Mouse (Mus musculus): ENCODE results near the gene Ahcy.
"Not testable (repeated sequence)": the region's sequence is repeated elsewhere in the genome, so short reads cannot be mapped to it uniquely, and the experiment has no call there.

Gene Ahcy

GRCm38 (mm10) chr2:155073978-155074765 is at the start of gene Ahcy:
TSS of gene Ahcy (minus strand) at chr2:155074497.
- peak; percentile 76 for DNase-seq (ENCODE audit: low spot score)

GRCm38 (mm10) chr2:155115216-155115830 is 41.0 kb upstream of the Ahcy start:
- DNase-seq (ENCODE audit: low spot score): no peak

DNA sequence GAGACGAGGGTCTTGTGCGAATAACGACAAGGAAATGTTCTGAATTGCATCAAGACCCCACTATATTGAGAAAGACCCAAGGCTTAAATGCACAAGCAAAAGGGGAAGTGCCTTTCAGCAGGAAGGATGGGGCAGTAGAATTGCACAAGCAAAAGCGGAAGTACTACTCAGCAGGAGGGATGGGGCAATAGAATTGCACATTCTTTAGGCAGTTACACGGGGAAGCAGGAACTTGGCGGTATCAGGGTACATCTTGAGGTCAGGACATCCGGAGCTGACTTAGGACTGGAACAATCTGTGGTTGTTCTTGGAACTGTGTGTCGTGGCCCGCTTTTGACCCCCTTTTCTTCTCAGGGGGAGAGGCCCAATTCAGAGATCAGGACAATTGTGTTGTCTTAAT is 33.0 kb upstream of the Ahcy start:
- DNase-seq (ENCODE audit: low spot score): not testable (repeated sequence)

DNA sequence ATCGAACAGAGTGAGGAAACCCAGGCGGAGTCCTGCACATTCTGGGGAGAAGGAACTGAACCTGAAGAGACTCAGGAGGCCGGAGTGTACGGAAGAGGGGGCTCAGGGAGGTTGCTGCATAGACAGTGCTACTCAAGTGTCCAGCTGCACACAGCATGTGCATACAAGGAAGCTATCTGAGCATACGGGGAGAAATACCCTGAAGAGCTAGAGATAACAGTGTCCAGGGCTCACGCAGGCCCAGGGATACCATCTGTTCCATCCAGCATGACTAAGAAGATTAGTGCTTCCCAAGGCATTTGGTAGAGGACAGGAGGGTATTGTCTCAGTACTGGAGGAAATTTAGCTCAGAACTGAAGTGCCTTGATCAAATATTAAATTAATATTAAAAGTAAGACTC is 29.3 kb upstream of the Ahcy start:
- no peak for DNase-seq (ENCODE audit: low spot score)

- no peak for DNase-seq (ENCODE audit: low spot score)
Observed at GRCm38 (mm10) chr2:155101761-155102181, 27.5 kb upstream of the Ahcy start.

- DNase-seq (ENCODE audit: low spot score): no peak
Observed at GRCm38 (mm10) chr2:155100796-155101259, 26.5 kb upstream of the Ahcy start.

- no peak for DNase-seq (ENCODE audit: low spot score)
Observed at GRCm38 (mm10) chr2:155099994-155100795, 25.9 kb upstream of the Ahcy start.

- no peak for DNase-seq (ENCODE audit: low spot score)
Observed at GRCm38 (mm10) chr2:155099421-155099820, 25.1 kb upstream of the Ahcy start.

GRCm38 (mm10) chr2:155098720-155099380 is 24.6 kb upstream of the Ahcy start:
- no peak for DNase-seq (ENCODE audit: low spot score)

GRCm38 (mm10) chr2:155093418-155093817 is 19.1 kb upstream of the Ahcy start:
- DNase-seq (ENCODE audit: low spot score): no peak

DNA sequence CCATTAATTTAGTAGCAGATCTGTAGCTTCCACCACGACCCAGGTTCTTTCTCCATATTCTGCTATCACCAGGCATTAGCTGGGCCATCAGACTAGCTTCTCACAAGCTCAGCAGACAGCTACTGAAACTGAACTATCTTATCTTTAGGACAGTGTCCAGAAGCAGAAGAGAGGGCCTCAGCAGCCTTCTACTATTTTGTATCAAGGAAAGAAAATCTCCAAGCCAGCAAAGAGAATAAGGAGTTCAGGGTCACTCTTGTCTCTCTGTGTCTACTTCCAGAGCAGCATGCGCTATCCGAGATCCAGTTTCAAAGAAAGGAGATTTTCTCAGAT is 17.4 kb upstream of the Ahcy start:
- no peak for DNase-seq (ENCODE audit: low spot score)

GRCm38 (mm10) chr2:155090909-155091742 is 16.8 kb upstream of the Ahcy start:
- DNase-seq (ENCODE audit: low spot score): no peak

DNA sequence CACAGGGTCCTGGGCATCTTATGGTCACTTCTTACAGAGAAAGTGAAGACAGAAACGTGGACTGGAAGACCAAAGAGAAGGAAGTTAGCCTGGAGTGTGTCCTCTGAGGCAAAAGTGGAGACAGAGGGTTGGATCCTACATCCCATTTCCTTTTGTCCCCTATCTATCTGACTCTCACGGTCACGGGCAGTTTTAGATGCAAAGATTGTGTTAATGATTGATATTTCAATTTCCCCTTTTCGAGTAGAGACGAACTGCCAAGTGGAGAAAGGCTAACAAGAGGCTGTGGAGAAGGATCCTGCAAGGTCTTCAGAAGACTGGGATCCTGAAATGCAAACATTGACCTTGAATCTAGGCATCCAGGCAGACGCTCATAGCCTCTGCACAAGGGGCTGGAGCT is 14.0 kb upstream of the Ahcy start:
- no peak for DNase-seq (ENCODE audit: low spot score)

DNA sequence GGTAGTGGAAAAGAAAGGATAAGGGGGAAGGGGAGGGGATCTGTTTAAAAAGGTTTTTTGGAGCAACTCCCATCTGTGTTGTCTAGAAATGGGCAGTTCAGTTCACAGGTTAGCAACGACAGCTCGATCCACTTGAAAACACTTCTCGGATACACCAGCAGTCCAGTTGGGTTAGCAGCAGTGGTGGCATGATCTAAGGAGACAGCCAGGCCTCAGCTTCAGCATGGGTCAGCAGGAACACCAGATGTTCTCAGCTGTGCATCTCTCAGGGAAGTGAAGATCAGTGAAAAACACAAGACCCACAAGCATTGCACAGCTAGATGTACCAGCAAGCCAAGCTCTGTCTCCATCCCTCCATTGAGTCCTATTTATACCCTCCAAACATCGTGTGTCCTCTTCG is 12.0 kb upstream of the Ahcy start:
- DNase-seq (ENCODE audit: low spot score): no peak

DNA sequence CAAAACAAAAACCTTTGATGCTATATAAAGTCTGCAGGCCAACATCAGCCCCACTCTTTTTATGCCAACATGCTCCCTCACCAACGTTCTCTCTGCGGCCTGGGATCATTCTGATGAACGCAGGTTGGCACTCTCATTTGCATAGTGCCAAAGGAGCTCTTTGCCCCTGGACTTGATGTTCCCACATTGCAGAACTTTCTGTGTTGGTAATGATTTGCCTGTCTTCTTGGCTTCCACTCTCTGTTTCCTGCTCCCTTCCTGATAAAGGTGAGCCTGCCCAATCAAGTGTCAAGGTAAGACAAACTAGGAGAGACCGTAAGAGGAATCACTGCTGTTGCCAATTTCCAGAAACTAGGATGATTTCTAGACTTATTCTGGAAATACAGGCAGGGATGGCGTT is 10.2 kb upstream of the Ahcy start:
- DNase-seq (ENCODE audit: low spot score): no peak

DNA sequence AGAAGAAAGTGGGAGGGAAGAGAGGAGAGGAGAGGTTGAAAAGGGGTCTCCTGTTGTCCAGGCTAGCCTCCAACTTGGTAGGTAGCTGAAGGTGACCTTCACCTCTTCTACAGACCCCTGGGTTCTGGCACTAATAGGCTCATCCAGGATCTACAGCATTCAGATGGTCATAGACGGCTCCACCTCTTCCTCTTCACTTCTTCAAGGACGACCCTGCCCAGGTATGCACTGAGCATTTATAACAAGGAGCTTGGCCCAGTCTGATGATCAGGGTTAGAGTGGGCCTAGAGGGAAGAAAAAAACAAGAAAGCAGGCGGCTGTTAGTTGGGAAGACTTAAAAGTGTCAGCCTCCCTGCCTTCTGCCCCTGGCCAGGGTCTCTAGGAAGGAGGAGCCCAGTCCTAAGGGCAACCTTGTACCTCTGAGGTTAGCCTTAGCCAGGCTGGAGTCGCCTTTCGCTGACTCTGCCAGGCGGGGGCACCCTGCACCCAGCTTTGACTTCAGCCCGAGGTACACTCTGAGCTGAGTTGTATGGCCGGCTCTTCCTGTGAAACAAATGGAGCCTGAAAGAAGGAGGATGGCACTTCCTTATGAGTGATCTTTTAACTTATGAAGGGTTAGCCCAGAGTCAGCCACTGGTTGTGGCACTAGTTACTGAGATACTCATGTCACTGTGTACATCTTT is 8.0 kb upstream of the Ahcy start:
- peak; percentile 50 for DNase-seq (ENCODE audit: low spot score)

DNA sequence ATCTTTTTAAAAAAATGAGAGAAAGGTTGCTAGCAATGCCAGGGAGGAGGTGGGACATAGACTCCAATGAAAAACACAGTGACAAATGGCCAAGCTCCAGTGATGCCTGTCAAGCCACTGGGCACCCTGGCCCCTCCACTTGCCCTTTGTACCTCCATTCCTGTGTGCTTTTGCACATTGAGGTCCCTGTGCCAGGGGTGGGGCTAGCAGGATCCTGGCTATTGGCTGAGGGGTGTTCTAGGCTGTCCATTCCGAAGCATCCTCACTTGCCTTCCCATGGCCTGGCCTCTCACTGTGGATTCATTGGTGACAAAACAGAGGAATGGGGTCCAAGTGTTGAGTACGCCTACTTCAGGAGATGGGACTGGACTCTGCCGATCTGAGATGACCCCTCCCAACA is 6.8 kb upstream of the Ahcy start:
- no peak for DNase-seq (ENCODE audit: low spot score)

DNA sequence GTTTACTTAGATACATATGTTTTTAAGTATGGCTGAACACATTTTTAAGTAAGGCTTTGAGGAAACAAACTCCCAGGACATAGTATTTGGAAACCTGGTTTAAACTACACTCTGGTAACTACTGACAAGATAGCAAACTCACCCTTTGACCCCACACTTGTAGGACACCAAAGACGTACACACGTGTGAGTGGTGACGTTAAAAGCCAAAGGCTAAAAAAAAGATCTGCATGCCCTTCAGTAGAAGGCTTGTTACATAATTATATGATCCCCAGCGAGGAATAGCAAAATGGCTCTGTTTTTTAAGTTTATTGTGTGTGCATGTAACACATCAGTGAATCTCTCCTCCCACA is 5.9 kb upstream of the Ahcy start:
- DNase-seq (ENCODE audit: low spot score): no peak

- no peak for DNase-seq (ENCODE audit: low spot score)
Observed at GRCm38 (mm10) chr2:155079500-155080178, 5.3 kb upstream of the Ahcy start.

DNA sequence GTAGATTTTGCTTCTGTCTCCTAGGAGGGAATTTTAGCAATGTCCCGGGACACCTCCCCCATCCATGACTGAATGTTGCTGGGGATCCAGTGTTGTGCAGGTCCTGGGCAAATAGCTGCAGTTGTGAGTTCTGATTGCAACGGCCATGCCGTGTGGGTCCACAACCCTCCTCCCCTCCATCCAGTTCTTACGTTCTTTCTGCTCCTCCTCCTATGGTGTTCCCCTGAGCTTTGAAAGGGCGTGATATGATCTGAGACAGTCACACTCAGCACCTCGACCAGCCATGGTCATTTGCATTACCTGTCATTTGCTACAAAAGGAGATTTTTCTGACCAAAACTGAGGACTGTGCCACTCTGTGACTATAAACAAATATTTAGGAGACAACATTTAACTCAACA is 1.4 kb upstream of the Ahcy start:
- DNase-seq (ENCODE audit: low spot score): no peak
